Mouse (Mus musculus): ENCODE results near the gene Hspg2. TPM values are rescaled to one million over a fixed set of nuclear protein-coding genes. Genes with fewer than 3 reads are reported as not detected.

Gene Hspg2
- polyA plus RNA-seq, 1 experiment from 2014 or later = 67.2 TPM

DNA sequence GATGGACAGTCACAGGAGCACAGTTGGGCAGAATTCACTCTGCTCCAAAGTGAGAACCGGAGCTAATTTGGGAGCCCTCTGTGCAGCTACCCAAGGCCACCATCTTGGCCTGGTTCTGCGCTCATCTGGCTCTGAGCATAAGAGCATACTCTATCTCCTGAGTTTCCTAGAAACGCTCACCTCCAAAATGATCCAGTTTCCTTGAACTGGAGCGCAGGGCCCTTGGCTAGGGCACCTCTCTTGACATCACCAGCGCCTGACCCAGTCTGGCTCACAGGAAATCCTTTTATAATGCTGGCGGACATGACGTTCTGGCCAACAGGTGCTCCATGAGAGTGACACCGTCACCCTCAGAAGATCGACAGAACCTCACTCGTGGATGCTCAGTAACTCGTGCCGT is 12.0 kb upstream of the Hspg2 start:
- 85% methylated on average over 12 of the region's 12 CpGs for WGBS
- ATAC-seq (ENCODE audit: low read depth) (no peak), DNase-seq (ENCODE audit: low spot score) (no peak)
- H3K9ac ChIP-seq (ENCODE audit: low read depth, low read length) = no peak overlapping the region
- H3K4me3 ChIP-seq (ENCODE audit: low read depth, low read length) = no peak overlapping the region
- H3K9me3 ChIP-seq (ENCODE audit: control insufficient read depth, low read length) = no peaks in the 10 kb centered on the region
- no peak overlapping the region for H3K4me2 ChIP-seq (ENCODE audit: low read depth, low read length)
- H3K36me3 ChIP-seq (ENCODE audit: control insufficient read depth, insufficient read depth, low read length) = no peaks in the 10 kb centered on the region
- H3K27me3 ChIP-seq (replicated peaks; ENCODE audit: control insufficient read depth, insufficient read depth, low read length) = no peaks in the 10 kb centered on the region
- H3K4me1 ChIP-seq (ENCODE audit: control insufficient read depth, insufficient read depth, low read length) = no peaks in the 10 kb centered on the region; the same call in 1 of the 2 replicates
- H3K27ac ChIP-seq (replicated peaks; ENCODE audit: low read depth, low read length) = no peak overlapping the region

DNA sequence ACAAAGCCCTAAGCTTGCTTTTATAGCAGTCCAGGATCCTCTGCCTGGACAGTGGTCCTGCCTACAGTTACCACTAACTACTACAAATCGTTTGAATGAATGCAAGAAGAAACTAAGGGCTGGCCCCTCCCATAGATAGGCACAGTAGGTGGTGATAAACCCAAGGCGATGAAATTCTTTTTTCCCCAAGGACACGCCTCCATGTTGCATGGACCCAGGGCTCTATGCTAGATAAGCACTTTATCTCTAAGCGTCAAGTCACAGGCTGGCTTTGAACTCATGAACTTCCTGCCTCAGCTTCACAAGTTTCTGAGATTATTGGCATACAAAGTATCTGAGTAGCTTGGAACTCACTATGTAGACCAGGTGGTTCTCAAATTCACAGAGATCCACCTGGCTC is 11.3 kb upstream of the Hspg2 start:
- Histone ChIP-seq H3K27me3 (replicated peaks; ENCODE audit: control insufficient read depth, insufficient read depth, low read length) (no peaks in the 10 kb centered on the region), H3K4me3 (ENCODE audit: low read depth, low read length) (no peak overlapping the region), H3K4me2 (ENCODE audit: low read depth, low read length) (no peak overlapping the region), H3K36me3 (ENCODE audit: control insufficient read depth, insufficient read depth, low read length) (no peaks in the 10 kb centered on the region), H3K27ac (replicated peaks; ENCODE audit: low read depth, low read length) (no peak overlapping the region), H3K9me3 (ENCODE audit: control insufficient read depth, low read length) (no peaks in the 10 kb centered on the region), H3K9ac (ENCODE audit: low read depth, low read length) (no peak overlapping the region), H3K4me1 (ENCODE audit: control insufficient read depth, insufficient read depth, low read length) (no peaks in the 10 kb centered on the region; the same call in 1 of the 2 replicates)
- no peak for ATAC-seq (ENCODE audit: low read depth)
- WGBS = 87% methylated on average over 4 of the region's 4 CpGs
- DNase-seq (ENCODE audit: low spot score) = no peak

DNA sequence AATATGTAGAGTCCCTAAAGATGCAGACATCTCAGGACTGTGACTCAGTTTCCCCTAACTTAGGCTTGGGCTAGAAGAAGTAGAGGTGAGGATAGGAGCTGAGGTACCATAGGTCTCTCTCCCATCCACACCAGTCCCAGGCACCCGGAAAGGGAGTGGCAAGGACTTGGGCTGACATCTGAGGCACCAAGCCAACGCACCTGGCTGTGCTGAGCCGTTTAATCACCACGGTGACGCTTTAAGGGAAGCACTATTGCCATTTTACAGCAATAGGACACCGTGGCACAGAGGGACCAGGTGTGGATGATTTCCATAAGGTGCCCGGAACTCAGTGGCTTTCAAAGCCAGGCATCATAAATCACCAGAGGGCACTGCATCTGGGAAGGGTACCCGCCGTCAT is 10.3 kb upstream of the Hspg2 start:
- Histone ChIP-seq H3K9me3 (ENCODE audit: control insufficient read depth, low read length) (no peaks in the 10 kb centered on the region), H3K4me3 (ENCODE audit: low read depth, low read length) (no peak overlapping the region), H3K27ac (replicated peaks; ENCODE audit: low read depth, low read length) (no peak overlapping the region), H3K4me1 (ENCODE audit: control insufficient read depth, insufficient read depth, low read length) (no peaks in the 10 kb centered on the region; the same call in 1 of the 2 replicates), H3K4me2 (ENCODE audit: low read depth, low read length) (no peak overlapping the region), H3K36me3 (ENCODE audit: control insufficient read depth, insufficient read depth, low read length) (no peaks in the 10 kb centered on the region), H3K9ac (ENCODE audit: low read depth, low read length) (no peak overlapping the region), H3K27me3 (replicated peaks; ENCODE audit: control insufficient read depth, insufficient read depth, low read length) (no peaks in the 10 kb centered on the region)
- WGBS = 80% methylated on average over 9 of the region's 9 CpGs
- DNase-seq (ENCODE audit: low spot score) = no peak
- peak; percentile 64 for ATAC-seq (ENCODE audit: low read depth)

DNA sequence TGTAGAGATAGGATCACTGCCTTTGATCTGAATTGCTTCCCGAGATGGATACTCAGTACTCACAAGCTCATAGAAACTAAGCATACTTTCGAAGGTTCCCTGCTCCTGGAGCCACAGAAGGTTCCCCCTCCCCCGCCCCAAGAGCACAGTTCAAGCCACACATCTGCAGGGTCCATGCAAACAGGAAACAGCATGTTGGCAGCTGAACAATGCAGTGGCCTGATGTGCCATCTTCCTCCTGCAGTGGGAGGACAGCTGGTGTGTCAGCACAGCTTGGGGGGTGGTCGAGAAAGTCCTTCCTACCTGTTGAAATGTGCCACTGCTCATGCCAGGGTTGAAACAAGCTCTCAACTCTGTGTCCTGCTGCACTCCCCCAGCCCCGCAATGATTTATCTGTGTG is 9.7 kb upstream of the Hspg2 start:
- WGBS = 63% methylated on average over 5 of the region's 5 CpGs

DNA sequence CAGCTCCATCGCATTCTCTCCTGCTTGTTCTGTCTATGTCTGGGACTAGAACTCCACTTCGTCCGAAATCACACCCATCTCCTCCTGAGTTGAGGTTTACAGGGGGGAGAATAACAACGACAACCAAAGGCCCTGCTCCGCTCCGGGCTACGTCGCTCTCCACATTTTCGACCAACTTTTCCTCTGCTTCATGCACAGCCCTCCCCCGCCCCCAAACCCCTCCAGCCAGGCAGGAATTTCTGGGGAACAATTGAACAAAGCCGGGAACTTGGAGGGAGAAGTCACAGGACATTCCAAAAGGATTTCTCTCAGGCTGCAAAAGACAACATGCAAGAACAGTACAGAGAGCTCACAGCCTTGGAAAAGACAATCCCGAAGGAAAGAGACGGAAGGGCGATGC is 7.9 kb upstream of the Hspg2 start:
- ATAC-seq (ENCODE audit: low read depth) (no peak), DNase-seq (ENCODE audit: low spot score) (no peak)
- WGBS = 62% methylated on average over 14 of the region's 14 CpGs
- Histone ChIP-seq H3K4me3 (ENCODE audit: low read depth, low read length) (no peak overlapping the region), H3K9me3 (ENCODE audit: control insufficient read depth, low read length) (no peaks in the 10 kb centered on the region), H3K36me3 (ENCODE audit: control insufficient read depth, insufficient read depth, low read length) (no peaks in the 10 kb centered on the region), H3K4me1 (ENCODE audit: control insufficient read depth, insufficient read depth, low read length) (0 out of 2 replicates have a peak, but pooled peaks cover 6% of the 10 kb centered on the region), H3K4me2 (ENCODE audit: low read depth, low read length) (no peak overlapping the region), H3K9ac (ENCODE audit: low read depth, low read length) (no peak overlapping the region), H3K27me3 (replicated peaks; ENCODE audit: control insufficient read depth, insufficient read depth, low read length) (no peaks in the 10 kb centered on the region), H3K27ac (replicated peaks; ENCODE audit: low read depth, low read length) (peak overlapping the region; percentile 22; the same call in 1 of the 2 replicates)

More for the DNA sequence above, 9.7 kb upstream of the Hspg2 start:
- Histone ChIP-seq H3K27ac (replicated peaks; ENCODE audit: low read depth, low read length) (no peak overlapping the region), H3K27me3 (replicated peaks; ENCODE audit: control insufficient read depth, insufficient read depth, low read length) (no peaks in the 10 kb centered on the region), H3K4me2 (ENCODE audit: low read depth, low read length) (no peak overlapping the region), H3K4me3 (ENCODE audit: low read depth, low read length) (no peak overlapping the region), H3K4me1 (ENCODE audit: control insufficient read depth, insufficient read depth, low read length) (no peaks in the 10 kb centered on the region), H3K9ac (ENCODE audit: low read depth, low read length) (no peak overlapping the region), H3K9me3 (ENCODE audit: control insufficient read depth, low read length) (no peaks in the 10 kb centered on the region), H3K36me3 (ENCODE audit: control insufficient read depth, insufficient read depth, low read length) (no peaks in the 10 kb centered on the region)
- ATAC-seq (ENCODE audit: low read depth) (no peak), DNase-seq (ENCODE audit: low spot score) (no peak)

DNA sequence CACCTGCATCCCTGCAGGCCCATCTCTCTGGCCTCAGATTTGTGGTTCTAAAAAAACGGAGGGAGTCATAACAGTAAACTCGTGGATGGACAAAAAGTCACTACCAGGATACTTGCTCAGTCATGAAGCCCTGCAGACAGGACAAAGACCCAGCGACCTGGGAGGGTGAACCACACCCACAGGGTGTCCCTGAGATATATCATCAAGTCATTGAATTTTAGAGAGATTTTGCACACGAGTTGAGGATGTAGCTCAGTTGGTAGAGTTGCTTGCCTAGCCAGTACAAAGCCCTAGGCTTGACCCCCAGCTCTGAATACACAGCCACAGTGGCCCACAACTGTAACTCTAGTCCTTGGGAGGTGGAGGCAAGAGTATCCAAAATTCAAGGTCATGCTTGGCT is 7.4 kb upstream of the Hspg2 start:
- Histone ChIP-seq H3K4me2 (ENCODE audit: low read depth, low read length) (no peak overlapping the region), H3K4me1 (ENCODE audit: control insufficient read depth, insufficient read depth, low read length) (0 out of 2 replicates have a peak, but pooled peaks cover 6% of the 10 kb centered on the region), H3K36me3 (ENCODE audit: control insufficient read depth, insufficient read depth, low read length) (no peaks in the 10 kb centered on the region), H3K27ac (replicated peaks; ENCODE audit: low read depth, low read length) (0 out of 2 replicates have a peak overlapping the region, but pooled peaks have one; percentile 22), H3K4me3 (ENCODE audit: low read depth, low read length) (no peak overlapping the region), H3K9me3 (ENCODE audit: control insufficient read depth, low read length) (no peaks in the 10 kb centered on the region), H3K9ac (ENCODE audit: low read depth, low read length) (no peak overlapping the region), H3K27me3 (replicated peaks; ENCODE audit: control insufficient read depth, insufficient read depth, low read length) (no peaks in the 10 kb centered on the region)
- no peak for ATAC-seq (ENCODE audit: low read depth)
- WGBS = 64% methylated on average over 4 of the region's 4 CpGs
- DNase-seq (ENCODE audit: low spot score) = no peak

DNA sequence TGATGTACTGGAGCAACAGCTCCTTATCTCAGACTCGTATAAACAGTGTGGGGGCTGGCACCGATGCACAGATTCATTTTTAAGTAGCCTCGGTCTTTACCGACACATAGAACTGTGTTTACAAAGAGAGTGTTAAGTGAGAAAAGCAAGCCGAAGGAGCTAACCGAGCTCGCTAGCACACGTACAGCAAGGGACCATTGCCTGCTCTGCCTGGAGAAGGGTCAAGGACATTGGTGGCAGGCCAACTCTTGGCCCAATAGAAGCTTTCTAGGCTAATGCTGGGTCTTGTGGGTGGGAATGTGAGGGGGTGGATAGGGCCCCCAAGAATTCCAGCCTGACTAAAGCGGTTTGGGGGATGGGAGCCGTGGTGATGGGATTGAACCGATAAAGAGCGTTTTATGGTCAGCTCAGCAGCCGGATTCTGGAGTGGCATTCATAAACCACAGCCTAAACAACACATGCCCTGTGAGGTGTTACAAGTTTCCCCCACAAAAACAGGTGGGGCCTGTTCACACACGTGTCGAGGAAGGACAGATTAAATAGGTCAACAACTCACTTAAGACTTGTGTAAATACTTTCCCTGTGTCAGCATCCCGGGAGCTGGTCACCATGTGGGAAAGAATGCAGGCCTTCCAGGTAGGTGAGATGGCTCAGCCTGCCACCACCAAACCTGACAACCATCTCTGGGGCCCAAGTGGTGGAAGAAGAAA is 6.4 kb upstream of the Hspg2 start:
- no peak for ATAC-seq (ENCODE audit: low read depth)
- no peak overlapping the region for H3K4me2 ChIP-seq (ENCODE audit: low read depth, low read length)

DNA sequence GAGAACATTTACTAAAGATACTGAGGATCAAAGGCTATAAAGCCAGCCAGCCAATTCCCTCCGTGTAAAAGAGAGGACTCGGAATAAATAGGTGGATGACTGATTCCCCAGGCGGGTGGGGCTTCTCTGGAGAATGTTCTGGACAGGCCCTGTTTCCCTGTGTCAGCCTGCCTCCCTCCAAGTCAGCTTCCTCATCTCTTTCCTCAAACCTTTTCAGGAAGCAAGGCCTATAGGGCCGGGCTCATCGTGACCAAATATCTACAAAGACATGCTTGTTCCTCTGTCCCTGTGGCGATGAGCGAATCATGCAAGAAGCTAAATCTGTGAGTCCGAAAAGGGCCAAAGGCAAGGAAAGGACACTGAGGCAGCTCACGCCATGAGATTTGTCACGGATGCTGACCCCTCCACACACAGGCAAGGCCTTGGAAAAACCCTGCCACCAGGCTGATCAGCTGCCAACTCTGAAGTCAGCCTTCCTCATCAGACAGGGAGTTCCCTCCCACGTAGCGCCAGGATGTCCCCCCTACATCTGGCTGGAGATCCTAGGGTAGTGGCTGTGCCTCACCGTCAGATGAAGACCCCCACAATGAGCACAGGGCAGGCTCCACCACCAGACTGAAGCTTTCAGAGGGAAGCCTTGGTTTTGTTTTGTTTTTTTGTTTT is 3.3 kb upstream of the Hspg2 start:
- H3K27me3 ChIP-seq (replicated peaks; ENCODE audit: control insufficient read depth, insufficient read depth, low read length) = no peaks in the 10 kb centered on the region
- H3K4me1 ChIP-seq (ENCODE audit: control insufficient read depth, insufficient read depth, low read length) = peaks cover 19% of the 10 kb centered on the region
- no peak overlapping the region for H3K4me3 ChIP-seq (ENCODE audit: low read depth, low read length)
- H3K4me2 ChIP-seq (ENCODE audit: low read depth, low read length) = no peak overlapping the region
- H3K9ac ChIP-seq (ENCODE audit: low read depth, low read length) = no peak overlapping the region
- no peaks in the 10 kb centered on the region for H3K36me3 ChIP-seq (ENCODE audit: control insufficient read depth, insufficient read depth, low read length)
- no peaks in the 10 kb centered on the region for H3K9me3 ChIP-seq (ENCODE audit: control insufficient read depth, low read length)
- ATAC-seq (ENCODE audit: low read depth) (no peak), DNase-seq (ENCODE audit: low spot score) (no peak)
- WGBS = 55% methylated on average over 13 of the region's 13 CpGs
- peak overlapping the region; percentile 39 for H3K27ac ChIP-seq (replicated peaks; ENCODE audit: low read depth, low read length)

More for the DNA sequence above, 6.4 kb upstream of the Hspg2 start:
- Histone ChIP-seq H3K27me3 (replicated peaks; ENCODE audit: control insufficient read depth, insufficient read depth, low read length) (no peaks in the 10 kb centered on the region), H3K36me3 (ENCODE audit: control insufficient read depth, insufficient read depth, low read length) (no peaks in the 10 kb centered on the region), H3K4me1 (ENCODE audit: control insufficient read depth, insufficient read depth, low read length) (0 out of 2 replicates have a peak, but pooled peaks cover 6% of the 10 kb centered on the region), H3K4me3 (ENCODE audit: low read depth, low read length) (no peak overlapping the region), H3K27ac (replicated peaks; ENCODE audit: low read depth, low read length) (no peak overlapping the region), H3K9ac (ENCODE audit: low read depth, low read length) (no peak overlapping the region), H3K9me3 (ENCODE audit: control insufficient read depth, low read length) (no peaks in the 10 kb centered on the region)
- 76% methylated on average over 16 of the region's 16 CpGs for WGBS
- DNase-seq (ENCODE audit: low spot score) = no peak
